Mouse (Mus musculus) common myeloid progenitor, adult 5-6 weeks (primary cell): ENCODE measurements around the gene Chd4. TPM values are rescaled to one million over a fixed set of nuclear protein-coding genes. Genes with fewer than 3 reads are reported as not detected.
A peak's percentile ranks its signal among the peaks of the same experiment; 100 is the strongest.
"Not testable (repeated sequence)": the region's sequence is repeated elsewhere in the genome, so short reads cannot be mapped to it uniquely, and the experiment has no call there.

ENCODE experiments used
- ATAC-seq: replicated peaks from 2 replicates; pipeline ENCODE4 v1.8.0; 2016; ENCODE audit warnings: low read depth, mild to moderate bottlenecking, moderate TSS enrichment, inconsistent platforms; ENCODE audit not compliant: poor library complexity, severe bottlenecking
- total RNA-seq: library from RNA; stranded (forward); fragments of 200-1000, 187-1606 nt; gene quantifications from 2 replicates; pipeline ENCODE4 v1.2.3, GENCODE M21; 2017

The Chd4 gene
- total RNA-seq, 1 experiment from 2014 or later: 506 TPM

- no peak for ATAC-seq
These were observed 63.2 kb downstream of the Chd4 start for GRCm38 (mm10) chr6:125158944-125159492.

GRCm38 (mm10) chr6:125159773-125160557, 64.2 kb downstream of the Chd4 start:
- no peak for ATAC-seq

GRCm38 (mm10) chr6:125160558-125160853, 64.7 kb downstream of the Chd4 start:
- ATAC-seq: no peak

- ATAC-seq: no peak
These were observed 65.3 kb downstream of the Chd4 start for GRCm38 (mm10) chr6:125160854-125161760.

- ATAC-seq: not testable (repeated sequence)
These were observed 66.2 kb downstream of the Chd4 start for GRCm38 (mm10) chr6:125161971-125162370.

GRCm38 (mm10) chr6:125162615-125163305, 67.0 kb downstream of the Chd4 start:
- not testable (repeated sequence) for ATAC-seq

GRCm38 (mm10) chr6:125163801-125164657, 68.2 kb downstream of the Chd4 start:
- ATAC-seq: 0 out of 2 replicates have a peak, but pooled peaks have one; percentile 4

- ATAC-seq: peak; percentile 23; the same call in 1 of the 2 replicates
These were observed 69.0 kb downstream of the Chd4 start for GRCm38 (mm10) chr6:125164672-125165327.

- peak; percentile 82 for ATAC-seq
These were observed 69.6 kb downstream of the Chd4 start for GRCm38 (mm10) chr6:125165328-125165891.

- peak; percentile 23 for ATAC-seq
These were observed 70.4 kb downstream of the Chd4 start, which contains the start of gene Gapdh for GRCm38 (mm10) chr6:125166051-125166751. Gene Gapdh (minus strand): TSS chr6:125166467.

- ATAC-seq: no peak
These were observed 71.3 kb downstream of the Chd4 start for GRCm38 (mm10) chr6:125166861-125167650.

- ATAC-seq: no peak
These were observed 72.3 kb downstream of the Chd4 start for GRCm38 (mm10) chr6:125168086-125168485.

GRCm38 (mm10) chr6:125170194-125170593, 74.4 kb downstream of the Chd4 start:
- no peak for ATAC-seq

- no peak for ATAC-seq
These were observed 76.7 kb downstream of the Chd4 start for GRCm38 (mm10) chr6:125172474-125172873.

GRCm38 (mm10) chr6:125173256-125173655, 77.5 kb downstream of the Chd4 start:
- no peak for ATAC-seq

- ATAC-seq: no peak
These were observed 79.7 kb downstream of the Chd4 start for GRCm38 (mm10) chr6:125175469-125175868.

- ATAC-seq: no peak
These were observed 83.8 kb downstream of the Chd4 start for GRCm38 (mm10) chr6:125179601-125180000.
